Mouse (Mus musculus): ENCODE data around the gene Spata2. TPM values are rescaled to one million over a fixed set of nuclear protein-coding genes. Genes with fewer than 3 reads are reported as not detected.

Gene Spata2
- polyA plus RNA-seq, 1 experiment, result 10.3 TPM

- Histone ChIP-seq H3K4me3 (ENCODE audit: insufficient read depth, low read depth, low read length) (no peak overlapping the region), H3K4me1 (ENCODE audit: control insufficient read depth, insufficient read depth, insufficient read length, low read length) (peaks cover 3% of the 10 kb centered on the region; the same call in 1 of the 2 replicates), H3K27ac (replicated peaks; ENCODE audit: low read depth, low read length) (no peak overlapping the region)
Observed at GRCm38 (mm10) chr2:167476200-167476688, 16.4 kb downstream of the Spata2 start.

GRCm38 (mm10) chr2:167475596-167475995, 17.1 kb downstream of the Spata2 start:
- Histone ChIP-seq H3K27ac (replicated peaks; ENCODE audit: low read depth, low read length) (no peak overlapping the region), H3K4me1 (ENCODE audit: control insufficient read depth, insufficient read depth, insufficient read length, low read length) (peaks cover 3% of the 10 kb centered on the region; the same call in 1 of the 2 replicates), H3K4me3 (ENCODE audit: insufficient read depth, low read depth, low read length) (no peak overlapping the region)

- peaks cover 3% of the 10 kb centered on the region; the same call in 1 of the 2 replicates for H3K4me1 ChIP-seq (ENCODE audit: control insufficient read depth, insufficient read depth, insufficient read length, low read length)
- H3K27ac ChIP-seq (replicated peaks; ENCODE audit: low read depth, low read length), result no peak overlapping the region
- no peak overlapping the region for H3K4me3 ChIP-seq (ENCODE audit: insufficient read depth, low read depth, low read length)
Observed at GRCm38 (mm10) chr2:167474218-167474617, 18.5 kb downstream of the Spata2 start.

- Histone ChIP-seq H3K4me3 (ENCODE audit: insufficient read depth, low read depth, low read length) (no peak overlapping the region), H3K27ac (replicated peaks; ENCODE audit: low read depth, low read length) (no peak overlapping the region), H3K4me1 (ENCODE audit: control insufficient read depth, insufficient read depth, insufficient read length, low read length) (peaks cover 3% of the 10 kb centered on the region; the same call in 1 of the 2 replicates)
Observed at GRCm38 (mm10) chr2:167471585-167471984, 21.1 kb downstream of the Spata2 start.

- Histone ChIP-seq H3K4me3 (ENCODE audit: insufficient read depth, low read depth, low read length) (no peak overlapping the region), H3K4me1 (ENCODE audit: control insufficient read depth, insufficient read depth, insufficient read length, low read length) (no peaks in the 10 kb centered on the region), H3K27ac (replicated peaks; ENCODE audit: low read depth, low read length) (no peak overlapping the region)
Observed at GRCm38 (mm10) chr2:167470611-167471010, 22.1 kb downstream of the Spata2 start.

- no peak overlapping the region for H3K4me3 ChIP-seq (ENCODE audit: insufficient read depth, low read depth, low read length)
- no peak overlapping the region for H3K27ac ChIP-seq (replicated peaks; ENCODE audit: low read depth, low read length)
- H3K4me1 ChIP-seq (ENCODE audit: control insufficient read depth, insufficient read depth, insufficient read length, low read length), result no peaks in the 10 kb centered on the region
Observed at GRCm38 (mm10) chr2:167468444-167468843, 24.2 kb downstream of the Spata2 start.

- no peak overlapping the region for H3K4me3 ChIP-seq (ENCODE audit: insufficient read depth, low read depth, low read length)
- H3K4me1 ChIP-seq (ENCODE audit: control insufficient read depth, insufficient read depth, insufficient read length, low read length), result no peaks in the 10 kb centered on the region
- H3K27ac ChIP-seq (replicated peaks; ENCODE audit: low read depth, low read length), result no peak overlapping the region
Observed at GRCm38 (mm10) chr2:167467214-167467613, 25.5 kb downstream of the Spata2 start.

- H3K27ac ChIP-seq (replicated peaks; ENCODE audit: low read depth, low read length), result no peak overlapping the region
- no peaks in the 10 kb centered on the region for H3K4me1 ChIP-seq (ENCODE audit: control insufficient read depth, insufficient read depth, insufficient read length, low read length)
- no peak overlapping the region for H3K4me3 ChIP-seq (ENCODE audit: insufficient read depth, low read depth, low read length)
Observed at GRCm38 (mm10) chr2:167465951-167466350, 26.7 kb downstream of the Spata2 start.

GRCm38 (mm10) chr2:167463802-167464201, 28.9 kb downstream of the Spata2 start:
- Histone ChIP-seq H3K4me1 (ENCODE audit: control insufficient read depth, insufficient read depth, insufficient read length, low read length) (no peaks in the 10 kb centered on the region), H3K27ac (replicated peaks; ENCODE audit: low read depth, low read length) (no peak overlapping the region), H3K4me3 (ENCODE audit: insufficient read depth, low read depth, low read length) (no peak overlapping the region)

GRCm38 (mm10) chr2:167462954-167463353, 29.7 kb downstream of the Spata2 start:
- no peaks in the 10 kb centered on the region for H3K4me1 ChIP-seq (ENCODE audit: control insufficient read depth, insufficient read depth, insufficient read length, low read length)
- no peak overlapping the region for H3K4me3 ChIP-seq (ENCODE audit: insufficient read depth, low read depth, low read length)
- no peak overlapping the region for H3K27ac ChIP-seq (replicated peaks; ENCODE audit: low read depth, low read length)

GRCm38 (mm10) chr2:167459071-167459865, 33.4 kb downstream of the Spata2 start:
- no peak overlapping the region for H3K4me3 ChIP-seq (ENCODE audit: insufficient read depth, low read depth, low read length)
- H3K4me1 ChIP-seq (ENCODE audit: control insufficient read depth, insufficient read depth, insufficient read length, low read length), result no peaks in the 10 kb centered on the region
- H3K27ac ChIP-seq (replicated peaks; ENCODE audit: low read depth, low read length), result no peak overlapping the region

- H3K27ac ChIP-seq (replicated peaks; ENCODE audit: low read depth, low read length), result no peak overlapping the region
- H3K4me3 ChIP-seq (ENCODE audit: insufficient read depth, low read depth, low read length), result no peak overlapping the region
- H3K4me1 ChIP-seq (ENCODE audit: control insufficient read depth, insufficient read depth, insufficient read length, low read length), result no peaks in the 10 kb centered on the region
Observed at GRCm38 (mm10) chr2:167458548-167458947, 34.1 kb downstream of the Spata2 start.

- H3K4me1 ChIP-seq (ENCODE audit: control insufficient read depth, insufficient read depth, insufficient read length, low read length), result no peaks in the 10 kb centered on the region
- H3K4me3 ChIP-seq (ENCODE audit: insufficient read depth, low read depth, low read length), result no peak overlapping the region
- no peak overlapping the region for H3K27ac ChIP-seq (replicated peaks; ENCODE audit: low read depth, low read length)
Observed at GRCm38 (mm10) chr2:167457213-167457612, 35.5 kb downstream of the Spata2 start.

GRCm38 (mm10) chr2:167456361-167457020, 36.2 kb downstream of the Spata2 start:
- Histone ChIP-seq H3K27ac (replicated peaks; ENCODE audit: low read depth, low read length) (no peak overlapping the region), H3K4me3 (ENCODE audit: insufficient read depth, low read depth, low read length) (no peak overlapping the region), H3K4me1 (ENCODE audit: control insufficient read depth, insufficient read depth, insufficient read length, low read length) (no peaks in the 10 kb centered on the region)

- Histone ChIP-seq H3K27ac (replicated peaks; ENCODE audit: low read depth, low read length) (no peak overlapping the region), H3K4me1 (ENCODE audit: control insufficient read depth, insufficient read depth, insufficient read length, low read length) (no peaks in the 10 kb centered on the region), H3K4me3 (ENCODE audit: insufficient read depth, low read depth, low read length) (no peak overlapping the region)
Observed at GRCm38 (mm10) chr2:167453814-167454213, 38.9 kb downstream of the Spata2 start.
